Mouse (Mus musculus): Measurements from ENCODE around the gene Bhlhe41.
A peak's percentile ranks its signal among the peaks of the same experiment; 100 is the strongest.

The Bhlhe41 gene

DNA sequence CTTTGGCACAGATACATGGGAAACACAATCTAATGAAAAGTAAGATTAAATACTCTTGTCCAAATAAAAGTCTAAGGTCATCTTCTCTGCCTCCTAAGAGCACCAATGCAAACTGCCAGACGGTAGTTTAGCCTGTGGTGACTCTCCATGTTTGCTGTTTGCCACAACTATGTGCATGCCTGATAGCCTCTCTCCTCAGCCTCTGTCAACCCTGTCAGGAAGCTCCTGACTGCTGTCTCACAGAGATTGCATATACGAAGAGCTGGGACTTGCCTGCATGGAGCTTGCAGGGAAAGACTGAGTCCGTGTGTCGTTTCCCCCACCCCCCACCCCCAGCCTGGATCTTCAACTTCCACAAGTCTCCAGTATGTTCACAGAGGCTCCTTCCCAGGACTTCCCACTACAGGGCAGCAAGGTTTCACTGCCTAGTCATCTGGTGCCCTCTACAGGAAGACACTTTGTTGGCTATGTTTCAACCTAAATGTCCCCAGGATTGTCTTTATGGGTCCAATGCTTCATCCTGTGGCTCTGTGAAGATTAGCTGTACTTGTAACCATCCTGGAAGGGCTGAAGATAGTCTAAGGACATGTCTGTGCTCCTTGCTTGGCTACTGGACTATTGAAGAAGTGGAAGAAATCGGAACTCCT lies 41.6 kb downstream of the Bhlhe41 start:
- Histone ChIP-seq H3K4me3 (replicated peaks; ENCODE audit: low read length) (no peak overlapping the region), H3K4me1 (replicated peaks; ENCODE audit: low read depth, low read length) (0 out of 2 replicates have a peak, but pooled peaks cover 4% of the 10 kb centered on the region), H3K36me3 (ENCODE audit: insufficient read depth, low read length) (no peaks in the 10 kb centered on the region), H3K9me3 (ENCODE audit: low read length) (peaks cover 14% of the 10 kb centered on the region), H3K27me3 (ENCODE audit: insufficient read depth, low read length) (no peaks in the 10 kb centered on the region)
- TF ChIP-seq CTCF (conservative IDR thresholded peaks at IDR 0.05; ENCODE audit: low read length) (peak; percentile 22; the same call in 1 of the 2 replicates), NANOG (IDR thresholded peaks at IDR 0.05; ENCODE audit: borderline replicate concordance, low read length) (no peak), POU5F1 (IDR thresholded peaks at IDR 0.05; ENCODE audit: borderline replicate concordance, low read length) (no peak)

DNA sequence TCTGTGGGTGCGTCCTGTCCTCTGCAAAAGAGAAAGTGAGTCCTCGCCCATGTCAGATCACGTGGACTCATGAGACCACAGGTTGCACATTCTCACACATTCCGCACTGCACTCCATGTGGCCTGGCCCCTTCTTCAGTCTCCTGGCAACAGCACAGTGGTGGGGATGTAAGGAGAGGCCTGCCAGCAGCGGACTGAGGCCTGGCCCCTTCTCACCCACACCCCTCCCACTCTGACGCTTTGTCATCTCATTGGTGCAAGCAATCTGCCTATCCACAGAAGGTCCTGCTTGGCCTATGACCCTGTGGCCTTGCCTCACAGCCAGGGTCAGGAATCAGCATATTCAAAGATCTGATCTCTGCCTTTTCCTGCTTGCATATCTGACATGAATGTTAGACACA lies 42.3 kb downstream of the Bhlhe41 start:
- no peaks in the 10 kb centered on the region for H3K27me3 ChIP-seq (ENCODE audit: insufficient read depth, low read length)
- no peak overlapping the region for H3K4me3 ChIP-seq (replicated peaks; ENCODE audit: low read length)
- H3K4me1 ChIP-seq (replicated peaks; ENCODE audit: low read depth, low read length), result 0 out of 2 replicates have a peak, but pooled peaks cover 4% of the 10 kb centered on the region
- H3K36me3 ChIP-seq (ENCODE audit: insufficient read depth, low read length), result no peaks in the 10 kb centered on the region
- peaks cover 14% of the 10 kb centered on the region for H3K9me3 ChIP-seq (ENCODE audit: low read length)
- no peak for TF ChIP-seq CTCF (conservative IDR thresholded peaks at IDR 0.05; ENCODE audit: low read length)
- no peak for TF ChIP-seq POU5F1 (IDR thresholded peaks at IDR 0.05; ENCODE audit: borderline replicate concordance, low read length)
- TF ChIP-seq NANOG (IDR thresholded peaks at IDR 0.05; ENCODE audit: borderline replicate concordance, low read length), result no peak

DNA sequence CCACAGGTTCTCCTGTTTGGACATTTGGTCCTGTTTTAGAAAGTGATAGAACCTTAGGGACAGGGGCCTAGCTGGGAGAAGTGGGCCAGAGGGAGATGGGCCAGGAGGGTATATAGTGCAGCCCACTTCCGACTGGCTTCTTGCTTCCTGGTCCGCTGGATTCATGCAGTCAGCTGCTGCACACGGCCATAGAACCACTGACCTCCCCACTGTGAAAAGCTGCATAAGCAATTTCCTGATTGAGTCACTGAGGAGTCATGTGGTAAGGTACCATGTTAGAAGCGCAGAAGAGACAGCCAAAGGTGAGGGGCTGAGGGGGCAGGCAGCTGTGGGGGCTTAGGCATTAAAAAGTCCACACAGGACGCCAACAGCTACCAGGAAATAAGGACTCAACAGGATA lies 43.1 kb downstream of the Bhlhe41 start:
- TF ChIP-seq POU5F1 (IDR thresholded peaks at IDR 0.05; ENCODE audit: borderline replicate concordance, low read length), result no peak
- TF ChIP-seq CTCF (conservative IDR thresholded peaks at IDR 0.05; ENCODE audit: low read length), result no peak
- TF ChIP-seq NANOG (IDR thresholded peaks at IDR 0.05; ENCODE audit: borderline replicate concordance, low read length), result no peak
- no peak overlapping the region for H3K4me3 ChIP-seq (replicated peaks; ENCODE audit: low read length)
- peaks cover under 1% of the 10 kb centered on the region; the same call in 1 of the 2 replicates for H3K36me3 ChIP-seq (ENCODE audit: insufficient read depth, low read length)
- 0 out of 2 replicates have a peak, but pooled peaks cover 4% of the 10 kb centered on the region for H3K4me1 ChIP-seq (replicated peaks; ENCODE audit: low read depth, low read length)
- H3K9me3 ChIP-seq (ENCODE audit: low read length), result peaks cover 14% of the 10 kb centered on the region
- H3K27me3 ChIP-seq (ENCODE audit: insufficient read depth, low read length), result no peaks in the 10 kb centered on the region

DNA sequence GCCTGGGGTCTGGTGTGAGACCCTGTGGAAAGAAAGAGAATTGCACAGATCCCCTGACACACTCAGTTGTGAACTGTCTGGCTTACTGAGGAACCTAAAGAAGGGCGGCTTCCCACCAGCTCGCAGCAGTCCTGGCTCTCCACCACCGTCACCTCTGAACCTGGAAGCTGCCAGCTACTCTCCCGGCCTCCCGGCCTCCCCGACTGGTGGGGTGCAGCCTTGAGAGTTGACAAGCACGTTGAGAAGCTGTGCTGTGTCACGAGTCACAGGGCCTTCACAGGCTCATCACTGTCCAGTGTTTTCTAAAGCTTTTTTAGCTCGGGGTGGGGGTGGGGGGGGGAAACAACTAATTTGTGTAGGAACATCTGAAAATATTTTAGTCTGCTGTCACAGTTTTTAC lies 46.2 kb downstream of the Bhlhe41 start:
- Histone ChIP-seq H3K9me3 (ENCODE audit: low read length) (peaks cover 10% of the 10 kb centered on the region), H3K36me3 (ENCODE audit: insufficient read depth, low read length) (peaks cover 5% of the 10 kb centered on the region), H3K27me3 (ENCODE audit: insufficient read depth, low read length) (no peaks in the 10 kb centered on the region), H3K4me3 (replicated peaks; ENCODE audit: low read length) (no peak overlapping the region), H3K4me1 (replicated peaks; ENCODE audit: low read depth, low read length) (peaks cover 14% of the 10 kb centered on the region)
- TF ChIP-seq POU5F1 (IDR thresholded peaks at IDR 0.05; ENCODE audit: borderline replicate concordance, low read length) (no peak), NANOG (IDR thresholded peaks at IDR 0.05; ENCODE audit: borderline replicate concordance, low read length) (no peak), CTCF (conservative IDR thresholded peaks at IDR 0.05; ENCODE audit: low read length) (no peak)

GRCm38 (mm10) chr6:145815200-145815599 lies 50.2 kb downstream of the Bhlhe41 start:
- H3K9me3 ChIP-seq (ENCODE audit: low read length), result no peaks in the 10 kb centered on the region
- H3K27me3 ChIP-seq (ENCODE audit: insufficient read depth, low read length), result no peaks in the 10 kb centered on the region
- peaks cover 10% of the 10 kb centered on the region for H3K4me1 ChIP-seq (replicated peaks; ENCODE audit: low read depth, low read length)
- 0 out of 2 replicates have a peak, but pooled peaks have one; percentile 19 for TF ChIP-seq CTCF (conservative IDR thresholded peaks at IDR 0.05; ENCODE audit: low read length)
- TF ChIP-seq NANOG (IDR thresholded peaks at IDR 0.05; ENCODE audit: borderline replicate concordance, low read length), result no peak
- peaks cover 5% of the 10 kb centered on the region for H3K36me3 ChIP-seq (ENCODE audit: insufficient read depth, low read length)
- peak overlapping the region; percentile 57 for H3K4me3 ChIP-seq (replicated peaks; ENCODE audit: low read length)

DNA sequence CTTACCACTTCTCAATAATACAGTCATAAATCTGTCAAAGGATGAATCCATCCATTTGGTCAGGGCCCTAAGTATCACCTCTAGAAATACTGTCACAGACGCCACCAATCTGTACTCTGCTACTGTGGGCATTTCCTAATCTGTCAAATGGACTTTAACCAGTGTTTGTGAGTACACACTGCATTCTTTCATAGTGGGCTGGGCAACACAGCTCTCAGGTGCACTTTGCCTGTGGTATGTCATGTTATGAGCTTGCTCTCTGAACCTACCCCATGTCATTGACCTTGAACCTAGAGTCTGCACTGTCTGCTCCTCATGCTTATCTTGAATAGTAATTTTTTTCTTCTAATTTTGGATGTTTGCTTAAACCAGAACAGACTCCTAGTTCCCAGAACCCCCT lies 54.2 kb downstream of the Bhlhe41 start:
- no peak for TF ChIP-seq NANOG (IDR thresholded peaks at IDR 0.05; ENCODE audit: borderline replicate concordance, low read length)
- no peak for TF ChIP-seq CTCF (conservative IDR thresholded peaks at IDR 0.05; ENCODE audit: low read length)
- no peak for TF ChIP-seq POU5F1 (IDR thresholded peaks at IDR 0.05; ENCODE audit: borderline replicate concordance, low read length)
- Histone ChIP-seq H3K36me3 (ENCODE audit: insufficient read depth, low read length) (no peaks in the 10 kb centered on the region), H3K27me3 (ENCODE audit: insufficient read depth, low read length) (no peaks in the 10 kb centered on the region), H3K9me3 (ENCODE audit: low read length) (no peaks in the 10 kb centered on the region), H3K4me3 (replicated peaks; ENCODE audit: low read length) (no peak overlapping the region), H3K4me1 (replicated peaks; ENCODE audit: low read depth, low read length) (peaks cover 10% of the 10 kb centered on the region)

DNA sequence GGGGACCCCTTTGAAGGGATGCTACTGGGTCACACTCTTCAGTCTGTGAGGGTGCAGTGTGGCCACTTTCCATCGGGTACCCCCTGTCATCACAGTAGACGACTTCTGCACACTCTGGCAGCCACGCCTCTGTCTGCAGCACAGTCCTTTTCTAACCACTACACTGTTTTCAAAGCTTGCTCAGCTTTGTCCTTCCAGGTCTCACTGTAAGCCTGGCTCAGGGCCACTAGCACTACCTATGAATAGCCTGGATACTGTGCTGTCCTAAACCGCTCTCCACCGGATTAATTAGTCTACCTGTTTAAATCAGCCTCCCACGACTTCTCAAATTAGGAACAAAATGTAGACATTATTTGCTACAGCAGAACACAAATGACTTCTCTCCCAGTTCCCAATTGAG lies 55.3 kb downstream of the Bhlhe41 start:
- Histone ChIP-seq H3K4me3 (replicated peaks; ENCODE audit: low read length) (no peak overlapping the region), H3K4me1 (replicated peaks; ENCODE audit: low read depth, low read length) (peaks cover 2% of the 10 kb centered on the region), H3K27me3 (ENCODE audit: insufficient read depth, low read length) (no peaks in the 10 kb centered on the region), H3K36me3 (ENCODE audit: insufficient read depth, low read length) (no peaks in the 10 kb centered on the region), H3K9me3 (ENCODE audit: low read length) (no peaks in the 10 kb centered on the region)
- TF ChIP-seq POU5F1 (IDR thresholded peaks at IDR 0.05; ENCODE audit: borderline replicate concordance, low read length), result no peak

- Histone ChIP-seq H3K4me3 (replicated peaks; ENCODE audit: low read length) (no peak overlapping the region), H3K27me3 (ENCODE audit: insufficient read depth, low read length) (no peaks in the 10 kb centered on the region), H3K9me3 (ENCODE audit: low read length) (no peaks in the 10 kb centered on the region), H3K4me1 (replicated peaks; ENCODE audit: low read depth, low read length) (no peaks in the 10 kb centered on the region), H3K36me3 (ENCODE audit: insufficient read depth, low read length) (no peaks in the 10 kb centered on the region)
- TF ChIP-seq NANOG (IDR thresholded peaks at IDR 0.05; ENCODE audit: borderline replicate concordance, low read length) (no peak), CTCF (conservative IDR thresholded peaks at IDR 0.05; ENCODE audit: low read length) (no peak), POU5F1 (IDR thresholded peaks at IDR 0.05; ENCODE audit: borderline replicate concordance, low read length) (no peak)
Measured at GRCm38 (mm10) chr6:145809566-145809965, 55.8 kb downstream of the Bhlhe41 start.
